Mouse (Mus musculus) intestine, embryonic 14.5 days (tissue): ENCODE measurements at regions not wholly inside any gene's neighbourhood (a gene's known extent, or its start where the extent isn't known, plus 50 kb on each side); places are given as distances from the start of the nearest gene placed in this dataset.

Source experiments
- ATAC-seq: fragments of 200-750 bp; cut with Nextera tagmentation; replicated peaks from 2 replicates; pipeline ENCODE4 v1.8.0; 2017; ENCODE audit warnings: low read depth, moderate number of reproducible peaks, moderate TSS enrichment, moderate library complexity; ENCODE audit not compliant: low FRiP score, low TSS enrichment
- DNase-seq: peaks from one replicate; pipeline ENCODE4 v3.0.0-alpha.2; 2018; ENCODE audit warnings: low spot score
- H3K27ac ChIP-seq: fragments of 300-500 bp; sonication (generic); 2 replicates; pipeline ENCODE4 v1.5.1; 2014; ENCODE audit warnings: low read depth, mild to moderate bottlenecking, control low read depth
- H3K27me3 ChIP-seq: fragments of 300-500 bp; sonication (generic); replicated peaks from 2 replicates; pipeline ENCODE4 v1.6.1; 2014; ENCODE audit warnings: low read length, control low read depth; ENCODE audit not compliant: control insufficient read depth, insufficient read depth
- H3K36me3 ChIP-seq: fragments of 300-500 bp; sonication (generic); 2 replicates; pipeline ENCODE4 v1.6.1; 2014; ENCODE audit warnings: low read length, control low read depth; ENCODE audit not compliant: control insufficient read depth, insufficient read depth
- H3K4me1 ChIP-seq: fragments of 300-500 bp; sonication (generic); replicated peaks from 2 replicates; pipeline ENCODE4 v1.6.1; 2014; ENCODE audit warnings: low read length, control low read depth, mixed read lengths; ENCODE audit not compliant: control insufficient read depth, insufficient read depth
- H3K4me2 ChIP-seq: fragments of 300-500 bp; sonication (generic); 2 replicates; pipeline ENCODE4 v1.6.1; 2014; ENCODE audit warnings: low read length
- H3K4me3 ChIP-seq: fragments of 300-500 bp; sonication (generic); 2 replicates; pipeline ENCODE4 v1.5.1; 2014; ENCODE audit warnings: low read depth, low read length, control low read depth, mixed read lengths
- H3K9ac ChIP-seq: fragments of 300-500 bp; sonication (generic); 2 replicates; pipeline ENCODE4 v1.6.1; 2014; ENCODE audit warnings: mild to moderate bottlenecking, low read length
- H3K9me3 ChIP-seq: fragments of 300-500 bp; sonication (generic); 2 replicates; pipeline ENCODE4 v1.6.1; 2016; ENCODE audit warnings: low read length, control low read depth; ENCODE audit not compliant: control insufficient read depth
- WGBS: fragments of 180-500 bp; shearing (Covaris S2); extraction: QIAGEN DNeasy Blood & Tissue Kit; methylation state at CpG from one replicate; pipeline ENCODE4 v1.1.7; 2014; 5-methylcytosine and 5-hydroxymethylcytosine counted together

- H3K4me2 ChIP-seq = no peak overlapping the region
- no peaks in the 10 kb centered on the region for H3K9me3 ChIP-seq
- ATAC-seq = no peak
- no peak for DNase-seq
- H3K36me3 ChIP-seq = no peaks in the 10 kb centered on the region
- no peak overlapping the region for H3K27ac ChIP-seq
- H3K4me1 ChIP-seq = peaks cover 12% of the 10 kb centered on the region
- H3K9ac ChIP-seq = no peak overlapping the region
- H3K27me3 ChIP-seq = no peaks in the 10 kb centered on the region
- no peak overlapping the region for H3K4me3 ChIP-seq
- WGBS = 87% methylated on average over 3 of the region's 3 CpGs
These were observed 270.9 kb upstream of the Sall1 start for GRCm38 (mm10) chr8:89314907-89315306.

GRCm38 (mm10) chr8:89310696-89311214 is 266.8 kb upstream of the Sall1 start:
- Histone ChIP-seq H3K4me3 (no peak overlapping the region), H3K9ac (no peak overlapping the region), H3K4me2 (no peak overlapping the region), H3K36me3 (no peaks in the 10 kb centered on the region), H3K27ac (no peak overlapping the region), H3K9me3 (no peaks in the 10 kb centered on the region), H3K4me1 (peaks cover 16% of the 10 kb centered on the region), H3K27me3 (no peaks in the 10 kb centered on the region)
- no peak for DNase-seq
- WGBS = 20% methylated on average over 5 of the region's 5 CpGs
- ATAC-seq = no peak

DNA sequence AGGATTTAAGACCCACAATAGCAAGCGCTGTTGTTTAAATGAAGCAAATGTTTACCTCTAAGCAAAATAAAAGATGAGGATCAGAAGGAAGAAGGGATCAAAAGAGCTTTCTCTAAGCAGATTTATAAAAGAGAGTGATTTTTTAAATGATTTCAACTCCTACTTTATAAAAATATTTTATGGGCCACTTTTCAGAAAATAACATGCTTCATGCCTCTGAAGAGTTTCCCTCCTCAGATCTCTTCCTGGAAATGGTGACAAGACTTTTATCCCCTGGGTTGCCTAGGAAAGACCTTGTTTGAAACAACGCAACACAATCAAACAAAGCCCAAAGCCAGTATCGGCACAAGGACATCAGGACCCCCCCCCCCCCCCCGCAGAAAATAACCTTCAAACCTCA is 265.6 kb upstream of the Sall1 start:
- peaks cover 16% of the 10 kb centered on the region for H3K4me1 ChIP-seq
- H3K9me3 ChIP-seq = no peaks in the 10 kb centered on the region
- H3K27ac ChIP-seq = no peak overlapping the region
- H3K4me2 ChIP-seq = no peak overlapping the region
- no peaks in the 10 kb centered on the region for H3K36me3 ChIP-seq
- WGBS = 17% methylated on average over 4 of the region's 4 CpGs
- ATAC-seq (no peak), DNase-seq (no peak)
- no peak overlapping the region for H3K4me3 ChIP-seq
- H3K27me3 ChIP-seq = no peaks in the 10 kb centered on the region
- H3K9ac ChIP-seq = no peak overlapping the region

DNA sequence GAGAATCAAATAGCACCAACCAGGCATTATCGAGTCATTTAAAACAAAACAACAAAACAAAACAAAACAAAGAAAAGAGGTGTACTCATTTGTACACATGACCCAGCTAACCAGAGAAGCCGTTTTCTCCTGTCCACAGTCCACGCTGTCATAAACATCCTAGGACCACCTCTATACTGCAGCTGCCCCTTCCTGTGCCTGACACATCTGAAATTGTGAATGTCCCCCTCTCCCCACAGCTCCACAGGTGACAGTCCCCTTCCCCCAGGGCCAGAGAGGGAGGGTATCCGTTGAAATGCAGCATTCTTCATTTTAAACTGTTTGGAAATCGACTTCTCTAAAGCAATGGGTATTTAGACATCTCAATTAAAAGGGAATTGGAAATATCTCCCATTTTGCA is 265.0 kb upstream of the Sall1 start:
- Histone ChIP-seq H3K9ac (no peak overlapping the region), H3K4me2 (no peak overlapping the region), H3K27ac (0 out of 2 replicates have a peak overlapping the region, but pooled peaks have one; percentile 33), H3K36me3 (no peaks in the 10 kb centered on the region), H3K27me3 (no peaks in the 10 kb centered on the region), H3K4me1 (peaks cover 16% of the 10 kb centered on the region), H3K4me3 (no peak overlapping the region), H3K9me3 (no peaks in the 10 kb centered on the region)
- no peak for ATAC-seq
- WGBS = 41% methylated on average over 5 of the region's 5 CpGs
- DNase-seq = no peak

DNA sequence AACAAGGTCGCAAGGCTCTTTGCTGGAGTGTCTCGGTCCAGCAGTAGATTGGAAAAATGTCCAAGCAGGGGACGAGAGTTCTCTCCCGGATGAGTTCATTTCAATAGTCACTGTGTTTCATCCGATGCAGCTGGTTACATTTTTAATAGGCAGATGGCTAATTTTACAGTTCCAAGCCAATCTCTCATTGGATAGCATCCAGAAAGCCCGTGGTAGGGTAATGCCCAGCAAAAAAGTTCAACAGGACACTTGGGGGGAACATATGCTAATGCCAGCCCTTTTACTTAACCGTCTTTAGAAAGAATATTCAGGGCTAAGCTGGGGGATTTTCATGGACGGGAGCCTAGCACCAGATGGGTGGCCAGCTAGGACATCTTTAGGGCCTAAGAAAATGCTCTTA is 264.6 kb upstream of the Sall1 start:
- Histone ChIP-seq H3K27me3 (no peaks in the 10 kb centered on the region), H3K9ac (no peak overlapping the region), H3K4me3 (no peak overlapping the region), H3K4me2 (no peak overlapping the region), H3K36me3 (no peaks in the 10 kb centered on the region), H3K4me1 (peaks cover 16% of the 10 kb centered on the region), H3K9me3 (no peaks in the 10 kb centered on the region), H3K27ac (0 out of 2 replicates have a peak overlapping the region, but pooled peaks have one; percentile 33)
- WGBS = 60% methylated on average over 8 of the region's 8 CpGs
- DNase-seq = no peak
- ATAC-seq = no peak

DNA sequence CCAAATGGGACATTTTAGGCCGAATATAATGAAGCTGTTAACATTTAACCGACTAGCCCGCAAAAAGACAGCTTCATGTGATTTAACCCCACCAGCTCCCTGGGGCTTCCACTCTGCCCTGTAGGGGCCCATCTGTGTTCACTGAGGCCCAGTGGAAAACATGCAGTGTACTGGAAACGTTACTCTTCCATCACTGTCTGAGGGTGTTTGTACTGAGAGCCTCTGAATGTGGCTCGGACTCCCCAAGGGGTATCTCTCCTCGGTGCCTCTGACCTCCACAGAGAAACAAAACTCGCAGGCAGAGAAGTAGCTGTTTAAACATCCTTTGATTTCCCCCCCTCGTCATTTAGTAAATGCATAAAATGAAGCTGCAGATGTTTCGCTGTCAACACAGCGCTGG is 263.6 kb upstream of the Sall1 start:
- Histone ChIP-seq H3K4me1 (peaks cover 16% of the 10 kb centered on the region), H3K27ac (no peak overlapping the region), H3K4me3 (no peak overlapping the region), H3K36me3 (no peaks in the 10 kb centered on the region), H3K4me2 (no peak overlapping the region), H3K9me3 (no peaks in the 10 kb centered on the region), H3K9ac (no peak overlapping the region), H3K27me3 (no peaks in the 10 kb centered on the region)
- WGBS = 30% methylated on average over 10 of the region's 10 CpGs
- ATAC-seq = no peak
- no peak for DNase-seq

DNA sequence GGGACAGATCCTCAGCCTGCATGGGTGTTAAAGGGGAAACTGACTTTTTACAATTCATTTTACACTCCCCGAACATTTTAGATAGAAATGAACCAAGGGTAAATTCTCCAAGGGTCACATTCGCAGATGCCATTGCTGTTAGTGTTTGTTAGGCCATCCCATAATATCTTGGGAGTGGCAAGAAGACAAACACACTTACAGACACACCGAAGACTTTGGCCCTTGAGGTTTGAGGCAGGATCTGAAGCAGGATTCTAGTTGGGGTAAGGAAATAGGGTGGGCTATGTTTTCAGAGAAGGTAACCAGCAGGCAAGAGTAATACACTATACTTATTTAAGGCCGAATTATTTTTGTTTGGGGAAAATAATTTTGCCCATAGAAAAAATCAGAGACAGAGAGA is 263.1 kb upstream of the Sall1 start:
- WGBS = 70% methylated on average over 4 of the region's 4 CpGs
- DNase-seq = no peak
- Histone ChIP-seq H3K9ac (no peak overlapping the region), H3K27ac (no peak overlapping the region), H3K4me1 (peaks cover 16% of the 10 kb centered on the region), H3K4me2 (no peak overlapping the region), H3K4me3 (no peak overlapping the region), H3K9me3 (no peaks in the 10 kb centered on the region), H3K27me3 (no peaks in the 10 kb centered on the region), H3K36me3 (no peaks in the 10 kb centered on the region)
- no peak for ATAC-seq

DNA sequence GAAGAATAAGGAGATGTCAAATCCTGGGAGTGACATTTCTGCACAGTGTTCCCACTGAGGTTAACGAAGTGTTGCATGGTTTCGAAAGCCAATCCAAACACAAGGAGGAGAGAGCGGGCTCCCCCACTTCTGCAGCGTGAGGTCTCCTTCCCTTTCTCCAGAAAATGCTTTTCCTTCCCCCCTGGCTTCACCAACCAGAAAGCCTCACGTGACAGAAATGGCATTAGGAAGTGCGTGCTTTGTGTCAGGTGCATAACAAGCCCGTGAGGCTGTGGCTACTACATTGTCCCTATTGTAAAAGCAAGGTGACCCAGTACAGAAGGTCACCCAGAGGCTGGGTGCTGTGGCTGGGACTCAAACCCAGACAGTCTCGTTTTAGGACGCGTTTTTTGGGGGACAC is 260.2 kb upstream of the Sall1 start:
- no peaks in the 10 kb centered on the region for H3K27me3 ChIP-seq
- H3K4me1 ChIP-seq = peaks cover 12% of the 10 kb centered on the region
- H3K4me2 ChIP-seq = no peak overlapping the region
- H3K9me3 ChIP-seq = no peaks in the 10 kb centered on the region
- no peak for DNase-seq
- no peak overlapping the region for H3K4me3 ChIP-seq
- no peak for ATAC-seq
- no peak overlapping the region for H3K27ac ChIP-seq
- H3K36me3 ChIP-seq = no peaks in the 10 kb centered on the region
- no peak overlapping the region for H3K9ac ChIP-seq
- WGBS = 77% methylated on average over 10 of the region's 10 CpGs

GRCm38 (mm10) chr8:89303326-89303725 is 259.4 kb upstream of the Sall1 start:
- H3K36me3 ChIP-seq = no peaks in the 10 kb centered on the region
- no peak for DNase-seq
- H3K27me3 ChIP-seq = no peaks in the 10 kb centered on the region
- H3K9ac ChIP-seq = no peak overlapping the region
- no peaks in the 10 kb centered on the region for H3K9me3 ChIP-seq
- ATAC-seq = no peak
- WGBS = 73% methylated on average over 4 of the region's 4 CpGs
- H3K27ac ChIP-seq = no peak overlapping the region
- H3K4me3 ChIP-seq = no peak overlapping the region
- H3K4me1 ChIP-seq = peaks cover 9% of the 10 kb centered on the region; the same call in 1 of the 2 replicates
- H3K4me2 ChIP-seq = no peak overlapping the region
